Mouse (Mus musculus): ENCODE results near the gene Sema7a.

The Sema7a gene

GRCm38 (mm10) chr9:57961863-57962778 lies 22.2 kb downstream of the Sema7a start:
- no peak for DNase-seq

- DNase-seq = no peak
These were observed 23.5 kb downstream of the Sema7a start for GRCm38 (mm10) chr9:57963249-57963997.

GRCm38 (mm10) chr9:57963998-57964395 lies 24.1 kb downstream of the Sema7a start:
- no peak for DNase-seq

GRCm38 (mm10) chr9:57964528-57965250 lies 24.8 kb downstream of the Sema7a start:
- no peak for DNase-seq

- DNase-seq = no peak
These were observed 25.6 kb downstream of the Sema7a start for GRCm38 (mm10) chr9:57965281-57966185.

GRCm38 (mm10) chr9:57967237-57967960 lies 27.5 kb downstream of the Sema7a start:
- DNase-seq = peak; percentile 84

- no peak for DNase-seq
These were observed 28.4 kb downstream of the Sema7a start for GRCm38 (mm10) chr9:57968166-57968771.

- no peak for DNase-seq
These were observed 29.1 kb downstream of the Sema7a start for GRCm38 (mm10) chr9:57968783-57969542.

- DNase-seq = no peak
These were observed 30.0 kb downstream of the Sema7a start for GRCm38 (mm10) chr9:57969736-57970495.

GRCm38 (mm10) chr9:57971413-57971812 lies 31.5 kb downstream of the Sema7a start:
- no peak for DNase-seq

GRCm38 (mm10) chr9:57972141-57972591 lies 32.3 kb downstream of the Sema7a start:
- no peak for DNase-seq

- no peak for DNase-seq
These were observed 33.0 kb downstream of the Sema7a start for GRCm38 (mm10) chr9:57972776-57973439.

GRCm38 (mm10) chr9:57973440-57974066 lies 33.6 kb downstream of the Sema7a start:
- DNase-seq = no peak

- no peak for DNase-seq
These were observed 34.3 kb downstream of the Sema7a start for GRCm38 (mm10) chr9:57974221-57974620.

- no peak for DNase-seq
These were observed 35.4 kb downstream of the Sema7a start for GRCm38 (mm10) chr9:57975200-57975821.

- no peak for DNase-seq
These were observed 38.1 kb downstream of the Sema7a start for GRCm38 (mm10) chr9:57978025-57978424.

GRCm38 (mm10) chr9:57978858-57979257 lies 38.9 kb downstream of the Sema7a start:
- DNase-seq = no peak

GRCm38 (mm10) chr9:57980570-57980969 lies 40.7 kb downstream of the Sema7a start:
- DNase-seq = no peak
